Mouse (Mus musculus): ENCODE measurements at regions not wholly inside any gene's neighbourhood (a gene's known extent, or its start where the extent isn't known, plus 50 kb on each side); places are given as distances from the start of the nearest gene placed in this dataset.

DNA sequence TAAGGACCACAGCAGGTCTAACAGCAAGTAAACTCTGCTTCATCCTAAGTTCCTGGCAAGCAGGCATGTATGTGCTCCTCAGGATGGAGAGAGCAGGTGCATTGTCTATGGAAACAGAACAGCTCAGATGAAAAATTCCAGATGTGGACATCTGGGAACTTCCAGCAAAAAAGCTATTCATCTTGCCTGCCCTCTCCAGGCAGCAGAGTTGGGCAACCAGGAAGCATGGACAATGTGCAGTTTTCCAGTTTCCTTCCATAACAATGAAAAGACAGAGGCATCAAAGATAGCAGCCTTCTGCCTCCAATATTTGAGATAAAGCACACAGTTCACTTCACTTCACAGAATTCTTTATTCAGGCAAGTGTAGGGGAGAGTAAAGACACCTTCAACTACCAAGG, 236.7 kb downstream of the Fam49a start:
- no peaks in the 10 kb centered on the region for H3K36me3 ChIP-seq (replicated peaks; ENCODE audit: insufficient read depth, low read length)
- H3K27me3 ChIP-seq (ENCODE audit: insufficient read depth, low read length) = no peaks in the 10 kb centered on the region
- no peak overlapping the region for H3K4me3 ChIP-seq (ENCODE audit: low read depth, low read length)
- no peak overlapping the region for H3K4me2 ChIP-seq (ENCODE audit: low read depth, low read length)
- no peaks in the 10 kb centered on the region for H3K9me3 ChIP-seq (ENCODE audit: low read length)
- H3K9ac ChIP-seq (replicated peaks) = no peak overlapping the region
- H3K4me1 ChIP-seq (ENCODE audit: insufficient read depth) = peaks cover 14% of the 10 kb centered on the region
- no peak for ATAC-seq
- TF ChIP-seq CTCF (IDR thresholded peaks at IDR 0.05; ENCODE audit: low read depth) (no peak), EP300 (IDR thresholded peaks at IDR 0.05; ENCODE audit: low read depth) (no peak)
- H3K27ac ChIP-seq (ENCODE audit: low read depth) = no peak overlapping the region
- DNase-seq = no peak

- Histone ChIP-seq H3K27ac (ENCODE audit: low read depth) (0 out of 2 replicates have a peak overlapping the region, but pooled peaks have one; percentile 41), H3K36me3 (replicated peaks; ENCODE audit: insufficient read depth, low read length) (no peaks in the 10 kb centered on the region), H3K9ac (replicated peaks) (no peak overlapping the region), H3K4me3 (ENCODE audit: low read depth, low read length) (no peak overlapping the region), H3K4me2 (ENCODE audit: low read depth, low read length) (no peak overlapping the region), H3K27me3 (ENCODE audit: insufficient read depth, low read length) (no peaks in the 10 kb centered on the region), H3K9me3 (ENCODE audit: low read length) (no peaks in the 10 kb centered on the region), H3K4me1 (ENCODE audit: insufficient read depth) (peaks cover 14% of the 10 kb centered on the region)
- 42% methylated on average over 6 of the region's 6 CpGs for WGBS (ENCODE audit: insufficient replicate concordance)
- no peak for DNase-seq
- peak; percentile 27 for ATAC-seq
- TF ChIP-seq EP300 (IDR thresholded peaks at IDR 0.05; ENCODE audit: low read depth) (no peak), CTCF (IDR thresholded peaks at IDR 0.05; ENCODE audit: low read depth) (no peak)
These were observed 235.4 kb downstream of the Fam49a start for GRCm38 (mm10) chr12:12497277-12497841.

DNA sequence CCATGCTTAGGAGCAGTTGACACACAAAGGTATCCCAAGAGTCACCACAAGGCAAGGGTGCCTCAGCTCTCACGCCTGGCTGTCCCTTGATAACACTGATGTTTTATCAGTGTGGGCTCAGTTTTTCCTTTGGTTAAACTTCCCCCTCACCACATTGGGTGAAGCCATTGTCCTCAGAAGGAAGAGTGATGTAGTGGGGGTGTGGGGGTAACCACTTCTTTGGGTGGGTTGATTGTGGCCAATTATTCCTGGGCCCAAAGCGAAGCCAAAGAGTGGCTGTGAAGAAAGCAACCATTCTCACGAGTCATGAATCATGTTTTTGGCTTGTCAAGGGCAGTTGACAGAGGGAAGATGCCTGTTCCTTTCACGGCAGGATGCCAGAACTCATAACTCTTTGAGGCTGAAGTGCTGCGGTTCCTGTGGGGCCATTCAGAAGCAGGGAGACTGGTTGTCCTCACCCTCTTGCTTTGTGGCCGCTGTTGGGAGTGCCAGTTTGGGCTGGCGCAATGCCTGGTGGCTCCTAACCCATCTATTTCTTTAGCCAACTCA, 234.7 kb downstream of the Fam49a start:
- H3K27ac ChIP-seq (ENCODE audit: low read depth) = 0 out of 2 replicates have a peak overlapping the region, but pooled peaks have one; percentile 41
- H3K4me2 ChIP-seq (ENCODE audit: low read depth, low read length) = no peak overlapping the region; the same call in 1 of the 2 replicates
- TF ChIP-seq CTCF (IDR thresholded peaks at IDR 0.05; ENCODE audit: low read depth) = no peak
- TF ChIP-seq EP300 (IDR thresholded peaks at IDR 0.05; ENCODE audit: low read depth) = peak; percentile 91
- ATAC-seq (peak; percentile 81), DNase-seq (peak; percentile 22)
- no peak overlapping the region for H3K4me3 ChIP-seq (ENCODE audit: low read depth, low read length)
- H3K36me3 ChIP-seq (replicated peaks; ENCODE audit: insufficient read depth, low read length) = no peaks in the 10 kb centered on the region
- no peak overlapping the region for H3K9ac ChIP-seq (replicated peaks)
- 34% methylated on average over 7 of the region's 7 CpGs for WGBS (ENCODE audit: insufficient replicate concordance)
- H3K4me1 ChIP-seq (ENCODE audit: insufficient read depth) = peaks cover 14% of the 10 kb centered on the region
- H3K27me3 ChIP-seq (ENCODE audit: insufficient read depth, low read length) = no peaks in the 10 kb centered on the region
- no peaks in the 10 kb centered on the region for H3K9me3 ChIP-seq (ENCODE audit: low read length)

DNA sequence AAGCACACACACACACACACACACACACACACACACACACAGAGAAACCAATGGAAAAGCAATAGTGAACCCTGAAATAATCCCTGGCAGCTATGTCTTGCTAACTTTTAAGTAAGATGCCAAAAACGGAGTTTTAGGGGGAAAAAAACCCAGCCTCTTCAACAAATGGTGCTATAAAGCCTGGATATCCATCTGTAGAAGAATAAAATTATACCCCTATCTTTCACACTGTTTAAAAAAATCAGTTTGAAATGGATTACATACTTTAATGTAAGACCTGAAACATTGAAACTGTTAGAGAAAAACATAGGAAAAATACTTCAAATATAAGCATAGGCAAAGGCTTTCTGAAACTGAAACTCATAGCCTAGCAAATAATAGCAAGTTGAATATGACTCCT, 228.2 kb downstream of the Fam49a start:
- 86% methylated on average over 1 of the region's 1 CpGs for WGBS (ENCODE audit: insufficient replicate concordance)
- H3K4me2 ChIP-seq (ENCODE audit: low read depth, low read length) = no peak overlapping the region
- H3K4me3 ChIP-seq (ENCODE audit: low read depth, low read length) = no peak overlapping the region
- no peaks in the 10 kb centered on the region for H3K27me3 ChIP-seq (ENCODE audit: insufficient read depth, low read length)
- no peak overlapping the region for H3K27ac ChIP-seq (ENCODE audit: low read depth)
- ATAC-seq (no peak), DNase-seq (no peak)
- H3K9me3 ChIP-seq (ENCODE audit: low read length) = no peaks in the 10 kb centered on the region
- no peak for TF ChIP-seq EP300 (IDR thresholded peaks at IDR 0.05; ENCODE audit: low read depth)
- no peak for TF ChIP-seq CTCF (IDR thresholded peaks at IDR 0.05; ENCODE audit: low read depth)
- H3K4me1 ChIP-seq (ENCODE audit: insufficient read depth) = peaks cover 12% of the 10 kb centered on the region
- H3K36me3 ChIP-seq (replicated peaks; ENCODE audit: insufficient read depth, low read length) = no peaks in the 10 kb centered on the region
- H3K9ac ChIP-seq (replicated peaks) = no peak overlapping the region

- 48% methylated on average over 1 of the region's 1 CpGs for WGBS (ENCODE audit: insufficient replicate concordance)
- peak; percentile 41 for DNase-seq
These were observed 226.2 kb downstream of the Fam49a start for GRCm38 (mm10) chr12:12488090-12488489.

DNA sequence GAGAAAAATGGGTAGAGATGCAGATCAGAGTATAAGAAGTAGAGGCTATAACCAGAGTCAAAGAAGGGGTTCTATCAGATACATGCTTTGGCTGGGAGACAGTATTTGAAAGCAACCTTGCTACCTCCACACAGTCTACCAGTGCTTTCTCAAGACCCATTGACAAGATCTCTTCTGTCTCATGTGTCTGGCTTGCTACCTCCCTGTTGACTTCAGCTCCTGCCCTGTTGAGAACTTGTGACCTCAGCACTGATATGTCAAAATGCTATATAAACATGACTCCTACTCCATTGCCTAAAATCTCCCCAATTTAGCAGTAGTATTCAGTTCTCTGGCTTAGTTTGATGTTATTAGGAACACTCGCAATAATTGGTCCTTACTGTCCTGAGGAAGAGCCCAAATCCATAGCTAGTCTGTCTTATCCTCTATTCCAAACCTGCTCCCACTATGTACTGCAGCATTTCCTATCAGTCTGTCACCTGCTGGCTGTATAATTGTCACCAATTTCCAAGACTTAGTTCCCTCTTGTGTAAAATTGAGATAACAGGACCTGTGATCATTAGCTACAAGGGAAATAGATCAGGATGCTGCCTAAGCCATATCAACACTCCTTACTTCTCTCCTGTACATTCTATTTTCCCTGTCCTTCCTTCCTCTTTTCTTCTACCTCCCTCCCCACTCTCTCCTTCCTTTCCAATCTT, 224.9 kb downstream of the Fam49a start:
- no peak overlapping the region for H3K9ac ChIP-seq (replicated peaks)
- no peak for ATAC-seq

More at GRCm38 (mm10) chr12:12488090-12488489, 226.2 kb downstream of the Fam49a start:
- H3K36me3 ChIP-seq (replicated peaks; ENCODE audit: insufficient read depth, low read length) = no peaks in the 10 kb centered on the region
- no peak overlapping the region for H3K9ac ChIP-seq (replicated peaks)
- H3K4me2 ChIP-seq (ENCODE audit: low read depth, low read length) = 0 out of 2 replicates have a peak overlapping the region, but pooled peaks have one; percentile 8
- no peaks in the 10 kb centered on the region for H3K9me3 ChIP-seq (ENCODE audit: low read length)
- TF ChIP-seq CTCF (IDR thresholded peaks at IDR 0.05; ENCODE audit: low read depth) (no peak), EP300 (IDR thresholded peaks at IDR 0.05; ENCODE audit: low read depth) (peak; percentile 100)
- peak; percentile 99 for ATAC-seq
- H3K4me1 ChIP-seq (ENCODE audit: insufficient read depth) = peaks cover 12% of the 10 kb centered on the region
- H3K27me3 ChIP-seq (ENCODE audit: insufficient read depth, low read length) = no peaks in the 10 kb centered on the region
- H3K4me3 ChIP-seq (ENCODE audit: low read depth, low read length) = no peak overlapping the region
- 0 out of 2 replicates have a peak overlapping the region, but pooled peaks have one; percentile 18 for H3K27ac ChIP-seq (ENCODE audit: low read depth)

More for the DNA sequence above, 224.9 kb downstream of the Fam49a start:
- TF ChIP-seq CTCF (IDR thresholded peaks at IDR 0.05; ENCODE audit: low read depth) (no peak), EP300 (IDR thresholded peaks at IDR 0.05; ENCODE audit: low read depth) (peak; percentile 70)
- Histone ChIP-seq H3K36me3 (replicated peaks; ENCODE audit: insufficient read depth, low read length) (no peaks in the 10 kb centered on the region), H3K4me3 (ENCODE audit: low read depth, low read length) (no peak overlapping the region), H3K27me3 (ENCODE audit: insufficient read depth, low read length) (no peaks in the 10 kb centered on the region), H3K4me2 (ENCODE audit: low read depth, low read length) (no peak overlapping the region), H3K27ac (ENCODE audit: low read depth) (no peak overlapping the region), H3K4me1 (ENCODE audit: insufficient read depth) (peaks cover 12% of the 10 kb centered on the region), H3K9me3 (ENCODE audit: low read length) (no peaks in the 10 kb centered on the region)
- 75% methylated on average over 1 of the region's 1 CpGs for WGBS (ENCODE audit: insufficient replicate concordance)
- no peak for DNase-seq

Measured in liver, postnatal 0 days (tissue).